Mouse (Mus musculus) subcutaneous adipose tissue, adult 2 months (tissue): Measurements from ENCODE around the gene Olfr1308. TPM values are rescaled to one million over a fixed set of nuclear protein-coding genes. Genes with fewer than 3 reads are reported as not detected.

Experiments used
- polyA plus RNA-seq: library from polyadenylated mRNA; depleted of rRNA; stranded (reverse); fragments of >200 nt; gene quantifications from 2 replicates; pipeline ENCODE4 v1.2.3, GENCODE M21; 2012; ENCODE audit warnings: low replicate concordance; rRNA removed

Gene Olfr1308
- not detected in 2 replicates for polyA plus RNA-seq

DNA sequence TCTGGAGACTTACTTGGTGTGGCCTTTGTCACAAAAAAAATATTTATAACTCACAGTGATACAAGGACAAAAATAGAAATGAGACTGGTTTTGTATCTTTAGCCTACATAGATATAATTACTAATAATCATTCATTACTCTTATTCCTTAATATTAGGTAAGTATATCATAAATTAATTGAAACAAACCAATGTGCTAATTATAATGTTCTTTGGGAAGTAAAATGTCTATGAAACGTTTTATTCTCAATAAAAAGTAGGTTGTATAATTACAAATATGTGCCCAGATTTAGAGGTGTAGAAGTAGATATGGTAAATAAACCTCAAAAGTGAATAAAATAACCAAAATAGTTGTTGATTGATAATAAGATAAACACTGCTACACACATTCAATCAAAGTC lies at the start of gene Olfr1308:
TSS of gene Olfr1308 (minus strand) at position 101 of the 400 bp plus-strand sequence.

GRCm38 (mm10) chr2:112012608-112013007 lies 47.9 kb upstream of the Olfr1308 start, which contains the start of gene Olfr1310:
TSS of gene Olfr1310 (minus strand) at chr2:112012708.

DNA sequence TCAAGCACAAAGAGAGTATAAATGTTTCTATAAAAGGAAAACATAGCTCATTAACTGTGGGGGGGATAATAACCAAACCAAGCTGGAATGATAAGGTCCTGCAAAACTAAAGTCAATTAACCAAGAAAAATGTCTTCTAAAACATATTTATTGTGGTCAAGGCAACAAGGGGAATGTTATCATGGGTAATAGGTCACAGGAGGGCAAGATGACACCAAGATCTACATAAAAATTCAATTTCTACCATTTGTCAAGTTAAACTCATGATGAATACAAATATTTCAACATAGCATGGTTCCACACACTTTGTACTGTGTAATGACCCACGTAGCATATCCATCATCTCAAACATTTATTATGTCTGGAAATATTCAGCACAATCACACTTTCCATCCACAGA lies 25.4 kb upstream of the Olfr1308 start, which contains the start of gene Olfr1309:
TSS of gene Olfr1309 (minus strand) at position 101 of the 400 bp plus-strand sequence.

DNA sequence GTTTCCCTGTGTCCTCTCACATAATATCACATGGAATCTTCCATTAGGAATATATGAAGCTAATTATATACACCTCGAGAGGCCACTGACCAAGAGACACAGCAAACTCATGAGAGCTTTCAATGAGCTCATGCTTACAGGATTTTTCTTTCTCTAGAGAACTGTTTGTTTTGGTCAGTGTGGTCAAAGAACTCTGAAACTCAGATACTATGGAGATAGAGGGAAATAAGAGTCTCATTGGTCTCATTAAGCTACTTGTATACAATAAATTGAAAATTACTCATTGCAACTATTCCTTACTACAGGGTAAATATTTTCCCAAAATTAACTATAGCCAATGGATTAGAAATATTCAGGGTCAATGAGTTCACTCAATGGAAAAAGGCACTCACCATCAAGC lies 15.4 kb downstream of the Olfr1308 start, which contains the start of gene Olfr1307:
TSS of gene Olfr1307 (minus strand) at position 101 of the 400 bp plus-strand sequence.

DNA sequence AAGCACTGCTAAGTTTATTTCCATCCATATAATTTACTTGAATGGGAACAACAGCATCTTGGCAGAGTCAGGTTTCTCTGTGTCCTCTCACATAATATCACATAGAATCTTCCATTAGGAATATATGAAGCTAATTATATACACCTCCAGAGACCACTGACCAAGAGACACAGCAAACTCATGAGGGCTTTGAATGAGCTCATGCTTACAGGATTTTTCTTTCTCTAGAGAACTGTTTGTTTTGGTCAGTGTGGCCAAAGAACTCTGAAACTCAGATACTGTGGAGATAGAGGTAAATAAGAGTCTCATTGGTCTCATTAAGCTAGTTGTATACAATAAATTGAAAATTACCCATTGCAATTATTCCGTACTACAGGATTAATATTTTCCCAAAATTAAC lies 48.6 kb downstream of the Olfr1308 start, which contains the start of gene Olfr1306:
TSS of gene Olfr1306 (minus strand) at position 101 of the 400 bp plus-strand sequence.

Other genes starting within 250 kb of the Olfr1308 start
- gene Olfr1301, start 213.9 kb downstream of the Olfr1308 start, polyA plus RNA-seq, result not detected in 2 replicates
- gene Olfr1302, start 187.5 kb downstream of the Olfr1308 start, polyA plus RNA-seq, result not detected in 2 replicates
- gene Olfr1303, start 144.6 kb downstream of the Olfr1308 start, polyA plus RNA-seq, result not detected in 2 replicates
- gene Olfr1305, start 87.8 kb downstream of the Olfr1308 start, polyA plus RNA-seq, result not detected in 2 replicates
- not detected in 2 replicates for gene Olfr1306, start 48.7 kb downstream of the Olfr1308 start, polyA plus RNA-seq
- not detected in 2 replicates for gene Olfr1307, start 15.5 kb downstream of the Olfr1308 start, polyA plus RNA-seq
- not detected in 2 replicates for gene Olfr1309, start 25.3 kb upstream of the Olfr1308 start, polyA plus RNA-seq
- gene Olfr1310, start 47.8 kb upstream of the Olfr1308 start, polyA plus RNA-seq, result not detected in 2 replicates
- gene Olfr1311, start 59.5 kb upstream of the Olfr1308 start, polyA plus RNA-seq, result not detected in 2 replicates
- gene Olfr1312, start 85.3 kb upstream of the Olfr1308 start, polyA plus RNA-seq, result not detected in 2 replicates
- gene Olfr1313, start 112.9 kb upstream of the Olfr1308 start, polyA plus RNA-seq, result not detected in 2 replicates
- gene Olfr1314, start 131.8 kb upstream of the Olfr1308 start, polyA plus RNA-seq, result not detected in 2 replicates
- not detected in 2 replicates for gene Olfr1315-ps1, start 150.5 kb upstream of the Olfr1308 start, polyA plus RNA-seq
- not detected in 2 replicates for gene Olfr1316, start 170.0 kb upstream of the Olfr1308 start, polyA plus RNA-seq
- gene Olfr1317, start 175.4 kb upstream of the Olfr1308 start, polyA plus RNA-seq, result not detected in 2 replicates
- gene Olfr1318, start 189.3 kb upstream of the Olfr1308 start, polyA plus RNA-seq, result not detected in 2 replicates